Mouse (Mus musculus): Measurements from ENCODE around the gene Arpc5l.

- TF ChIP-seq EP300 (IDR thresholded peaks at IDR 0.05; ENCODE audit: low read depth) = no peak
- TF ChIP-seq CTCF (IDR thresholded peaks at IDR 0.05; ENCODE audit: low read depth) = no peak
Measured at GRCm38 (mm10) chr2:39003512-39003911, 1.6 kb upstream of the Arpc5l start.
